Mouse (Mus musculus): ENCODE data around the gene Dnttip2.

Dnttip2 gene

GRCm38 (mm10) chr3:122333902-122334301 is 59.7 kb downstream of the Dnttip2 start:
- no peak for DNase-seq

GRCm38 (mm10) chr3:122334375-122334774 is 60.2 kb downstream of the Dnttip2 start:
- DNase-seq, result no peak

Measured in kidney, postnatal 10 days (tissue).